Mouse (Mus musculus): ENCODE measurements at regions not wholly inside any gene's neighbourhood (a gene's known extent, or its start where the extent isn't known, plus 50 kb on each side); places are given as distances from the start of the nearest gene placed in this dataset.

DNA sequence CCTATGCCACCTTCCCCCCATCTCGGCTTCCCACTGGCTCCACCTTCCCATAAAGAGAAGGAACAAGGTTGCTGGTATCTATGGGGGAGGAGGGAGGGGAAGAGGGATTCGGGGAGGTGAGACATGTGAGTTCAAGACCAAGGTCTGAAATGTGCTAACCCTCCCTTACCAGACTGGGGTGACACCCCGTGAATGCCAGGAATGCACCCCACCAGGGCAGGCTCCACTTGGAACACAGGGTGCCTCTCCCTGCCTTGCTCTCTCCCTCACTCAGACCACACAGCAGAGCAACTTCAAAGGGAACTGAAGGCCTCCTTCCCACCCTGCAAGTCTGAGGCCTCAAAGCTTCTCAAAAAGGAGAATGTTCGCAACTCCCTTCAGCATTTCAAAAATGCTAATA, 230.5 kb upstream of the Rgma start:
- H3K4me2 ChIP-seq (ENCODE audit: low read depth), result no peak overlapping the region
- H3K27ac ChIP-seq (ENCODE audit: low read depth, low read length), result no peak overlapping the region
- H3K27me3 ChIP-seq (ENCODE audit: insufficient read depth, low read length), result no peaks in the 10 kb centered on the region
- no peak overlapping the region for H3K4me3 ChIP-seq (ENCODE audit: low read depth, low read length)
- peaks cover 10% of the 10 kb centered on the region for H3K4me1 ChIP-seq (ENCODE audit: insufficient read depth)
- ATAC-seq, result no peak
- no peak for TF ChIP-seq CTCF (IDR thresholded peaks at IDR 0.05; ENCODE audit: low read depth)
- 35% methylated on average over 4 of the region's 4 CpGs for WGBS
- no peak overlapping the region for H3K9ac ChIP-seq
- no peaks in the 10 kb centered on the region for H3K36me3 ChIP-seq (ENCODE audit: insufficient read depth)
- DNase-seq, result no peak
- H3K9me3 ChIP-seq (ENCODE audit: low read length), result no peaks in the 10 kb centered on the region

DNA sequence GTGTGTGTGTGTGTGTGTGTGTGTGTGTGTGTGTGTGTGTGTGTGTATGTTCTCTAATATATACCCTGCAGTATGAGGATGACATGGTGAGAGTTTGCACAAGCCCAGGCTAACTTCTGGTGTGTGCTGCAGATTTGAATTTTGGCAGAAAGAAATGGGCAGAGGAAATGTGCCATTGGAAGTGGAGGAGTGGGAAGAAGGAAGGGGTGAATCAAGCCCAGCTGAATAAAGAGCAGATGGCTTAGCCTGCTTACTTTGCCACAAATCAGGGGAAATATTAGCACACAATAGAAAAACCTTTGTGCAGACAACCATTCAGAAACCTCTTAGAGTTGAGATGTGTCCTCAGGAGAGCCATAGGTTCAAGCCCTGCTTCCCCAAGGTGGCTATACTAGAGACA, 228.1 kb upstream of the Rgma start:
- peak; percentile 24 for ATAC-seq
- DNase-seq, result no peak
- Histone ChIP-seq H3K36me3 (ENCODE audit: insufficient read depth) (no peaks in the 10 kb centered on the region), H3K9ac (no peak overlapping the region), H3K4me3 (ENCODE audit: low read depth, low read length) (no peak overlapping the region), H3K4me1 (ENCODE audit: insufficient read depth) (no peaks in the 10 kb centered on the region), H3K4me2 (ENCODE audit: low read depth) (no peak overlapping the region), H3K9me3 (ENCODE audit: low read length) (no peaks in the 10 kb centered on the region), H3K27ac (ENCODE audit: low read depth, low read length) (no peak overlapping the region), H3K27me3 (ENCODE audit: insufficient read depth, low read length) (no peaks in the 10 kb centered on the region)
- TF ChIP-seq CTCF (IDR thresholded peaks at IDR 0.05; ENCODE audit: low read depth), result no peak

DNA sequence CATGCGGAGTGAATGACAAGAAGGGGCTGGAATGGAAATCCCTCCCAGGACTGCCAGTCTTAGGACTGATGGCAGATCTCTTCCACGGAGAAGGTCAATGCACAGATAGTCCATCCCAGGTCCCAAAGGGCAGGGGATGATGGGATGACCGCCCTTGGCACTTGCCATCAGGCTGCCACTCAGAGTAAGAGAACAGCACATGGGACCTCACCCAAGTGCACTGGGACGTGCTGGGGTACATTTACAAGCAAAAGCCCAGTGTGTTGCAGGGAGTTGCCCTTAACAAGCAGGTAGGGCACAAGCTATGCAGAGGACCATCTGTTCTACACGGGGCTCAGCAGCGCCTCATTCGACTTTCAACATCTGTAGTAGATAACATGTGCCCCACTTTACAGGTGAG, 224.9 kb upstream of the Rgma start:
- H3K4me2 ChIP-seq (ENCODE audit: low read depth), result no peak overlapping the region
- H3K27me3 ChIP-seq (ENCODE audit: insufficient read depth, low read length), result no peaks in the 10 kb centered on the region
- ATAC-seq (no peak), DNase-seq (no peak)
- no peak overlapping the region for H3K27ac ChIP-seq (ENCODE audit: low read depth, low read length)
- no peaks in the 10 kb centered on the region for H3K9me3 ChIP-seq (ENCODE audit: low read length)
- no peak for TF ChIP-seq CTCF (IDR thresholded peaks at IDR 0.05; ENCODE audit: low read depth)
- no peaks in the 10 kb centered on the region for H3K4me1 ChIP-seq (ENCODE audit: insufficient read depth)
- H3K4me3 ChIP-seq (ENCODE audit: low read depth, low read length), result no peak overlapping the region
- 68% methylated on average over 7 of the region's 7 CpGs for WGBS
- H3K36me3 ChIP-seq (ENCODE audit: insufficient read depth), result no peaks in the 10 kb centered on the region
- H3K9ac ChIP-seq, result no peak overlapping the region

DNA sequence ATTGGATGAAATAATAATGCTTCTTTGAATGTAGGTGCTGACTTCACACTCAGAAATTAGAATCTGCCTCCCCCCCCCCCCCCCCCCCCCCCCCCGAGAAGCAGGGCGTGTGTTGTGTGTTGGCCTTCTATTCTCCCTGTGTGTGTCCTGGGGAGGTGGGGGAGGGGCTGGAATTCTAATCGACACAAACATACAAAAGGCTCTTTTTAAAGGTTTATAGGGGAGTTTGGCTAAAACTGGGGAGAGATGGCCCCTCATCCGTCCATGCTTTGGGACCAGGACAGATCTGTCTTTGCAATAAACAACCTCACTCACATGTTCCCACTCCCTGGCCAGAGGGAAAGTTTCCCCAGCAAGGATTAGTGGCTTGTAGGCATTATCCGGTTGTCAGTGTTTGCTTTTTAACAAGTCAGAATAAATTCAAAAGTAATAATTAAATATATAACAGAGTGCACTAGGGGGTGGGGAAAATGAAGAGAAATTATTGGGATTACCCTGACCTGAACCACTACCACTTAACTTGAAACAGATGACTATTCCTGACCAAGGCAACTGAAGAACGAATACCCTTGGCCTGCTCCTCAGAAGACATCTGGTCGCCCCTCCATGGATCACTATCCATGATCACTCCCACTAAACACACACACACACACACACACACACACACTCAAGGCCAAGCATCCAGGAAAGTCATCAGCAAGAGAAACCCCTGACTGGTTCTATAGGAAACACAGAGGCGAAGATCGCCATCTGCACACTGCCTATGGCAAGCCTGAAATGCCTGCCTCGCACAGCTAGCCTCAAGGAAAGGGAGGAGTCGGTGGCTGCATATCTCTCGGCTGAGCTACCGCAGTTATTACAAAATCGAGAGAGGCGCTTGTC, 223.5 kb upstream of the Rgma start:
- Histone ChIP-seq H3K27me3 (ENCODE audit: insufficient read depth, low read length) (no peaks in the 10 kb centered on the region), H3K4me1 (ENCODE audit: insufficient read depth) (no peaks in the 10 kb centered on the region), H3K4me2 (ENCODE audit: low read depth) (no peak overlapping the region), H3K9me3 (ENCODE audit: low read length) (no peaks in the 10 kb centered on the region), H3K4me3 (ENCODE audit: low read depth, low read length) (no peak overlapping the region), H3K27ac (ENCODE audit: low read depth, low read length) (peak overlapping the region; percentile 36; the same call in 1 of the 2 replicates), H3K9ac (no peak overlapping the region), H3K36me3 (ENCODE audit: insufficient read depth) (no peaks in the 10 kb centered on the region)
- ATAC-seq (no peak), DNase-seq (no peak)
- WGBS, result 22% methylated on average over 13 of the region's 15 CpGs
- TF ChIP-seq CTCF (IDR thresholded peaks at IDR 0.05; ENCODE audit: low read depth), result no peak

DNA sequence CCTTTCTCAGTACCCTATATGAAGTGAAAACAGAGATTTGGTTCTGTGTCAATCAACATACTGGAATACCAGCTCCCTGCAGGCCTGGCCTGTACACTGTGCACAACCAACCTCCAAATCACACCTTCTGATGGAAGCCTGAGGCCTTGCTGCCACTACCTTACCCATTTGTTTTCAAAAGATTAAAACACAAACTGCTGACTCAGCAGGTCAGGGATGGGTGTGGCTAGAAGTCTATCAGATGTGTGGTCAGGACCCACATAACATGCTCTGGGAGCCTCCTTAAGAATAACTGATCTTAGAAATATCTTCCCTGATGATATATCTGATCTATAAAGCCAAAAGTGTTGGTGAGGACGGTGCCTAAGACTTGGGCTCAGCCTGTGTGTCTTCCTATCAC, 221.6 kb upstream of the Rgma start:
- ATAC-seq (no peak), DNase-seq (no peak)
- H3K27ac ChIP-seq (ENCODE audit: low read depth, low read length), result no peak overlapping the region
- no peak overlapping the region for H3K4me3 ChIP-seq (ENCODE audit: low read depth, low read length)
- H3K9me3 ChIP-seq (ENCODE audit: low read length), result no peaks in the 10 kb centered on the region
- no peak overlapping the region for H3K9ac ChIP-seq
- no peak for TF ChIP-seq CTCF (IDR thresholded peaks at IDR 0.05; ENCODE audit: low read depth)
- no peaks in the 10 kb centered on the region for H3K4me1 ChIP-seq (ENCODE audit: insufficient read depth)
- 98% methylated on average over 1 of the region's 1 CpGs for whole genome bisulfite sequencing
- H3K36me3 ChIP-seq (ENCODE audit: insufficient read depth), result no peaks in the 10 kb centered on the region
- no peaks in the 10 kb centered on the region for H3K27me3 ChIP-seq (ENCODE audit: insufficient read depth, low read length)
- no peak overlapping the region for H3K4me2 ChIP-seq (ENCODE audit: low read depth)

DNA sequence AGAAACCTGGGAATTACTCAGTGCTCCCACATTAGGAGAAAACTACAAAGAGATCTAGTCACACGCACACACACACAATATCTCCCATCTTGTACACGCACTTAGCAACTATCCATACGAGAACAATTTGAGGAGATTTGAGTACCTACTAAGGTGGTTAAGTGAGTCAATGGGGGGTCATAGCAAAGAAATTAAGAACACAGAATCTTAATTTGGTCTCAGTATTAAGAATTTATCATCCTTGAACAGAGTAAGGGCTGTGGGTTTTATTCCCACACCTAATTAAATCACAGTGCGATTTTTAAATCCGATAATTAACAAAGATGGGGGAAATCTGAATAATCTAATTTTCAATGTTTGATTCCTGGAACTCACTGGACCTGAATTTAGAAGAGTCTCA, 216.5 kb upstream of the Rgma start:
- WGBS, result 82% methylated on average over 5 of the region's 5 CpGs
- Histone ChIP-seq H3K9me3 (ENCODE audit: low read length) (no peaks in the 10 kb centered on the region), H3K4me1 (ENCODE audit: insufficient read depth) (no peaks in the 10 kb centered on the region), H3K9ac (no peak overlapping the region), H3K4me2 (ENCODE audit: low read depth) (no peak overlapping the region), H3K36me3 (ENCODE audit: insufficient read depth) (no peaks in the 10 kb centered on the region), H3K27ac (ENCODE audit: low read depth, low read length) (no peak overlapping the region), H3K27me3 (ENCODE audit: insufficient read depth, low read length) (no peaks in the 10 kb centered on the region), H3K4me3 (ENCODE audit: low read depth, low read length) (no peak overlapping the region)
- TF ChIP-seq CTCF (IDR thresholded peaks at IDR 0.05; ENCODE audit: low read depth), result no peak
- ATAC-seq (no peak), DNase-seq (no peak)

DNA sequence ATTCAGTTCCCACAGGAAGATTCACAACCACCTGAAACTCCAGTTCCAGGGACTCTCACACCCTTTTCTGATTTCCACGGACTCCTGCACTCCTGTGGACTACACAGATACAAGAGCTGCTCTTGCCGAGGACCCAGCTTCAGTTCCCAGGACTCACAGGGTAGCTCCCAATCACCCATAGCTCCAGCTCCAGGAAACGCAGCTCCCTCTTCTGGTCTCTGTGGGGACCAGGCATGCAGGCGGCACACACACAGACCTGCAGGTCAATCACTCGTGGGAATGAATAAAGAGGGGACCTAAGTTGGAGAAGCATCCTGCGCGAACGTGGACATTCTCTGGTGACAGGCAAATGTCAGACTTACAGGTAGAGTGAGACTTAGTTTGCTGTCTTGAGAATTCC, 214.3 kb upstream of the Rgma start:
- Histone ChIP-seq H3K27ac (ENCODE audit: low read depth, low read length) (no peak overlapping the region), H3K4me2 (ENCODE audit: low read depth) (no peak overlapping the region), H3K9me3 (ENCODE audit: low read length) (no peaks in the 10 kb centered on the region), H3K9ac (no peak overlapping the region), H3K4me3 (ENCODE audit: low read depth, low read length) (no peak overlapping the region), H3K27me3 (ENCODE audit: insufficient read depth, low read length) (no peaks in the 10 kb centered on the region), H3K4me1 (ENCODE audit: insufficient read depth) (no peaks in the 10 kb centered on the region), H3K36me3 (ENCODE audit: insufficient read depth) (no peaks in the 10 kb centered on the region)
- TF ChIP-seq CTCF (IDR thresholded peaks at IDR 0.05; ENCODE audit: low read depth), result no peak
- DNase-seq (no peak), ATAC-seq (no peak)
- 84% methylated on average over 8 of the region's 8 CpGs for WGBS
